Mouse (Mus musculus): ENCODE data around the gene Cfap126. TPM values are rescaled to one million over a fixed set of nuclear protein-coding genes. Genes with fewer than 3 reads are reported as not detected.
A peak's percentile ranks its signal among the peaks of the same experiment; 100 is the strongest.

The Cfap126 gene
- total RNA-seq, 2 experiments from 2014 or later = 0.72 to 0.73 TPM

DNA sequence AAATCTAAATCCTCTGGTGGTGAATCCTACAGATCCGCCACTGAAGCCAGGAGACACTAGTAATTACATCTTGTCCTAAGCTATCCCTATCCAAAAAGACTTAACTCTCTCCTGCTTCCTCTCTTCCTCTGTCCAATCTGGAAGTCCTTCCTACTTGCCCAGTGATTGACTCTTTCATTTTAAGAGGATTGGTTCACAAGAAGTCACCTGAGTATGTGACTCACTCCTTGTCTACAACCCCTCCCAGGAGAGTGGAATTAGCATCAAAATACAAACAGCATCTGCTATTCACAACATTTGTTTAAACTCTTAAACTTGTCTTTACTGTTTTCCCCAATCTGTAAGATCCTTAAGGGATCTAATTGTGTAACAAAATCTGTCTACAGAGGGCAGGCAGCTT is 23.8 kb upstream of the Cfap126 start:
- no peak for DNase-seq
- intact Hi-C loops (cut with DNase I; ENCODE audit: low total_unique reads) = no loop called here

DNA sequence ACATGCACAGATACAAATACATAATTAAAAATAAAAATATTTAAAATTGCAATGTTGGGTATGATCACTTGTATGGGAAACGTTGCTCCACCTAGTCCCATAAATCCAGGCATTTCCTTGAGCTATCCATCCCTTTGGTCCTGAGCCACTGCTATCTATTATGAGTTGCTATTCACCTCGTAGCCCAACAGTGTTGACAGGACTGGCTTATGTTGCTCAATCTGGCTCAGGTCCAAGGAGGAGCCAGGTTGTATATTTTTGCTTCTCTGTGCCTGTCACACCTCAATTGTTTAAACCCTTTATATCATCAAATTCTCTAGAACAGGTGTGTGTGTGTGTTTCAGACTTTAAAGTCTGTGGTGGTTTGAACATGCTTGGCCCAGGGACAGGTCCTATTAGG is 23.0 kb upstream of the Cfap126 start:
- intact Hi-C loops (cut with DNase I; ENCODE audit: low total_unique reads) = no loop called here

DNA sequence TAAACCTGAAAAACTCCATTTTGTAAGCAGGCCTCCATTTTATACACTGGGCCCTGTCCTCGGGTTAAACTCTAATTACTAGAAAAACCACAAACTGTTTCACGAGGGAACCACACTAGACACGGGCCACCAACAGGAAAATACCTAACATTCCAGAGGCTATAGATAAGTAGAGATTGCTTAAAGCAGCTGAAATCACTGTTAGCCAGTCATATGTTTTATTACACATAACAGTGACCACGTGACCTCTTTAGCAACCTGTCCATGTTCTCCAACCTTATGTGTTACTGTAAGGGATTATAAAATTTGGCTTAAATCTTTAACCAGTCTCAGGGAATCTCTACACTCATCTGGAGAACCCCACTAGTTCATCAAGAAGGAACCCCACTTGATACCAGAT is 19.3 kb upstream of the Cfap126 start:
- intact Hi-C loops (cut with DNase I; ENCODE audit: low total_unique reads) = no loop called here
- DNase-seq = no peak

More for the DNA sequence above, 23.0 kb upstream of the Cfap126 start:
- no peak for DNase-seq

DNA sequence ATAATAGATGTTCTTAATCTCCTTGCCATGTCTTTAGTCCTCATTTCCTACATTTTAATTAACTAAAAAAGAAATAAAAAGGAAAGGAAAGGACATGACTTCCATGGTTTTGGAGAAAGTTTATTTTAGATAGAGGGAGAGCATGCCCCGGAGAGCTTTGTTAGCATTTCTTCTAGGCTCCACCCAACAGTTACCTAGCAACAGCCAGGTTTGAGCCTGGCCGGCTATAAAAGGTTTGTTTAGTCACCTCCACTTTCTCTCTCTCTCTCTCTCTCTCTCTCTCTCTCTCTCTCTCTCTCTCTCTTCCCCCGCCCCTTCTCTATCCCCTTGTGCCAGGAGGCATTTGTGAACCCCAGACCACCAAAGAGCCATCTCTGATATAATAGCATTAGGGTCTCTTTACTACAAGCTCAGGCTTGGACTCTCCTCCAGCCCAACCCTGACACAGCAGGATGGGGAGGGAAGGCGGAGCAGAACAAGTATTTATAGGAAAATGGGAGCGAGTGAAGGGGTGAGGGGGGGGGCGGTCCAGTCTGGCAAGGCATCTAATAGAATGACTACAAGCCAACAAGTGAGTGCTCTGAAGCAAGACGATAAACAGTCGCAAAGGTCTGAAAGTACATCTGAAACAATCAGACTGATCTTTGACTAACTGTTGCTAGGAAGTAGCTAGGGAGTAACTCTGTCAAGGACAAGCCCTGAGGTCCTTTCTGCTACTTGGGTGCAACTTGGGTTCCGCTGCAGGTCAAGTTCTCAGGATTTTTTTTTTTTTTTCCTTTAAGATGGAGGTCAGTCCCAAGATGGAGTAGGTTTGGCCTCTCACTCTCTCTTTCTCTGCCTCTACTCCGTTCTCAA is 17.4 kb upstream of the Cfap126 start:
- DNase-seq = no peak
- intact Hi-C loops (cut with DNase I; ENCODE audit: low total_unique reads) = no loop called here

DNA sequence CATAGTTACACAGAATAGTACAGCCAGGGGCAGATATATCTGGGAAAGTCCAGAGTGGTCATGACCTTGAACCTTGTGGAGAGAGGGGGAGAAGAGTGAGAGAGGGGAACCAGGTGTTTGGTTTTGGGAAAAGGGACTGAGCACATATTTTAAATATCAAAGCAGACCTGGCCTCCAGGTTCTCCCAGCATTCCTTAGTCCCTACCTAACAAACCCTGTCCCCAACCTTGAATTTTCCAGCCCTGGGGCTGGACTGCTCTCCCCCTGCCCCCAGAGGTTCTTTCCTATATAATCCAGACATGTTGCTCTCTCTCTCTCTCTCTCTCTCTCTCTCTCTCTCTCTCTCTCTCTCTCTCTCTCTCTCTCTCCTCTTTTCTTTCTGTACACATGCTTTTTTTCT is 16.6 kb upstream of the Cfap126 start:
- intact Hi-C loops (cut with DNase I; ENCODE audit: low total_unique reads) = no loop called here
- DNase-seq = no peak

DNA sequence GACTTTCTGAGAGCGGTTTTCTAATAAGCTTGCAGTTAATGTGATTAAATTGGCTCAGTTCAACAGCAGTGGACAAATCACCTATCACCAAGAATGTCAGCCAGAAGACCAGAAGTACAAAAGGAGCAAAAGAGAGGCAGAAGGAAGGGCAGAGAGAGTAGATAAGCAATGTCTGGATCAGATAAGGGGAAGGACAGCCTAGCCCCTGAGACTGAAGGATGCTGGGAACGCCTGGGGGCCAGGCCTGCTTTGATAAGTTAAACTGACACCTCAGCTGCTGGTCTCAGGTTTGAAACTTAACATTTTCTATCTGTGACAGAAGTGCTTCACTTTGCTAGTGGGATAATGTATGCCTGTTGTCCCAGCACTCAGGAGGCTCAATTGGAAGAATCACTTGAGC is 16.1 kb upstream of the Cfap126 start:
- no peak for DNase-seq
- intact Hi-C loops (cut with DNase I; ENCODE audit: low total_unique reads) = no loop called here

DNA sequence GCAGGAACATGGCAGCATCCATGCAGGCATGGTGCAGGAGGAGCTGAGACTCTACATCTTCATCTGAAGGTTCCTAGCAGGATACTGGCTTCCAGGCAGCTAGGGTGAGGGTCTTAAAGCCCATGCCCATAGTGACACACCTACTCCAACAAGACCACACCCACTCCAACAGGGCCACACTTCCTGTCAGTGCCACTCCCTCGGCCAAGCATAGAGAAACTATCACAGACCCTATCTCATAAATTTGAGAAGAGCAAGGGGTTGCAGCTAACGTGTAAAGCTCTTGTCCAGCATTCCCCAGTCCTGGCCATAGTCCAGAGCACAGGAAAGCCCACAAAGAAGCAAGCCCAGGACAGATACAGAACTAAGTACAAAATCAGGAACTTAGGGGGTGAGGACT is 12.7 kb upstream of the Cfap126 start:
- intact Hi-C loops (cut with DNase I; ENCODE audit: low total_unique reads) = no loop called here
- no peak for DNase-seq

DNA sequence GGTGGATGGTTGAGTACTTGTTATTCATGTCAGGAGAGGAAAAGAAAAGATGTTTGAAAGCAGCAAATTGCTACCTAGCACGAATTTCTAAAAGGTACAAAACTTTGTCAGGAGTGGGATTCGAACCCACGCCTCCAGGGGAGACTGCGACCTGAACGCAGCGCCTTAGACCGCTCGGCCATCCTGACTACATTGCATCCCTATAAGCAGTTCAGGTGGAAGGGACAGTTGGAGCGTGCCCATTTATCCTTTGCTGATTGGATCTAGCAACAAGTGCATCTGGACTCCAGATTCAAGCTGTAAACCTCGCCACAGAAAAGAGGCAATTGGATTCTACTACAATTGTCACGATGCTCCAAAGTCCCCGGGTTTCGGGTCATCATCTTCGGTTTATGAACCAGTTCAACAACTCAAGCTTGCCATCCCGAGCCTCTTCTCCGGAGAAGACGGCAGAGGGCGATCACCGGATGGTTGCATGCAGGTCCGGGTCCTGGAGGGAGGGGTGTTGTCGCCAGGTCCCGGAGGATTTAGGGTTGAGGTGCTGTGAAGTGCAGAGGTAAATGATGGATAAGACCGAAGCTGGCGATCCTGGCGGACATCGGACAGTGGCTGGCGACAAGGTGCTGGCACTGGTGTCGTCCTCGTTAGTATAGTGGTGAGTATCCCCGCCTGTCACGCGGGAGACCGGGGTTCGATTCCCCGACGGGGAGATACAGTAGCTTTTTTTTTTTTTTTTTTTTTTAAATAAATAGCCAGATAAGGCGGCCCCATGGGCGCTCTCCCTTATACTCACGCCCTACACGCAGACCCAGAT is 11.8 kb upstream of the Cfap126 start:
- DNase-seq = peak; percentile 85
- intact Hi-C loops (cut with DNase I; ENCODE audit: low total_unique reads) = no loop called here

DNA sequence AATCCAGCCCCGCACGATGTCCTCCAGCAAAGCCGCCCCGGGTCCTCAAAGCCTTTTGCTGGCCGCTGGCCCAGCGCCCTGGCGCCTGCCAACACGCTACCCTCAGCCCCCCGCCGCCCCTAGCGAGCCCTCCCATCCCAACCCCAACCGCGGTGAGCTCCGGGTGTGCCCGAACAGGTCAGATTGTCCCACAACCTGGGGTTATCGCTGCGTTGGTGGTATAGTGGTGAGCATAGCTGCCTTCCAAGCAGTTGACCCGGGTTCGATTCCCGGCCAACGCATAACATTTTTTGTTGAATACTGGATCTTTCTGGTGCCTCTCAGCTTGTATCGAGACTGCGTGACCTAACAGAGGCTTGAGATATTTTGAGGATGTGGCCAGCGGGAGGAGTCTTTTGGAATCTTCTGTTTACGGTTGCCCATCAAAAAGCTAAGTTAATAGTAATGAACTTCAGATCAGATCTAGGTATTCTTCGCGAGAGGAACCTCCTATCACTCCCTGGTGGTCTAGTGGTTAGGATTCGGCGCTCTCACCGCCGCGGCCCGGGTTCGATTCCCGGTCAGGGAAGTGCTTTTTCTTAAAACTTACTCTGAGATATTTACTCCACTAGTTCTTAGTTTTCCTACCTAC is 11.1 kb upstream of the Cfap126 start:
- intact Hi-C loops (cut with DNase I; ENCODE audit: low total_unique reads) = no loop called here
- DNase-seq = peak; percentile 72

DNA sequence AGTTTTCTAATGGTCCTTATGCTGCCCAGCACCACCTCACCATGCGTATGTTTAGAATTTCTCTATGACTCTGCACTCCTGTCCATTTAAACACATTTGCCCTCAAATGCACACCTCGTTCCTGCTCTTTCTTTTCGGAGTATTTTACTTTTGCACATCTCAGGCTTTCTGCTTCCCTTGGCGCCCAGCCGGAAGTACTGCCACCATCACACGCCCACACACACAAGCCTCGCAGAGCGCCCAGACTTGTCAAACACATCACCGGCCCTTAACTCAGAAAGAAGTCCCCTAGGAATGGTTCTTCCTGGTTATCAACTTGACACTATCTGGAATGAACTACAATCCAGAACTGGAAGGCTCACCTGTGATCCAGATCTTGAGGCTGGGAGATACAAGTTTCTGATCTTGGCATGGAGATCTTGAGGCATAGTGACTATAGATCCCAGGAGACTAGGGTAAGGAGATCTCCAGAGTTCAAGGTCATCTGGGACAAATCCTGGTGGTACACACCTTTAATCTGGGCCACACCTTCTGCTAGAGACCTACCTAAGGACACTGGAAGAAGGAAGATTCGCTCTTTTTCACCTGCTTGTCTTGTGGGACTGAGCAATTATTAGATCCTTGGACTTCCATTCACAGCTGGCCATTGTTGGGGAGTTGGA is 10.4 kb upstream of the Cfap126 start:
- DNase-seq = no peak
- intact Hi-C loops (cut with DNase I; ENCODE audit: low total_unique reads) = no loop called here

DNA sequence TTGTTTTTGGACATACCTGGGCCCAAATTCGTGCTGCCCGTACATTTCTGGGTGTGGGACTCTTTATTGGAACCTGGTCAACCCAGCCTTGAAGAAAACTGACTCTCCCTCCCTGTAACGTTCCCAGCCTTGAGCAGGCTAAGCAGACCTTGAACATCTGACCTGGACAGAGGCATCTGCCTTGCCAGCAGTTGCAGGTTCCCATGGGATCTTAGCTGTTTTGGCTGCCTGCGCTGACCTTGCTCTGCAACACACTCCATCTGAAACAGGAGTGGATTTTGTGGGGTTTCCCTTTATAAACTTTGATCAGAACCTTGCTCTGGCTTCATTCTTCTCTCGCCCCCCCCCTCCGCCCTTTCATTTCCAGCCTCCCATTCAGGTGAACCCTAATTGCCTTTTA is 8.5 kb upstream of the Cfap126 start:
- intact Hi-C loops (cut with DNase I; ENCODE audit: low total_unique reads) = no loop called here
- no peak for DNase-seq

DNA sequence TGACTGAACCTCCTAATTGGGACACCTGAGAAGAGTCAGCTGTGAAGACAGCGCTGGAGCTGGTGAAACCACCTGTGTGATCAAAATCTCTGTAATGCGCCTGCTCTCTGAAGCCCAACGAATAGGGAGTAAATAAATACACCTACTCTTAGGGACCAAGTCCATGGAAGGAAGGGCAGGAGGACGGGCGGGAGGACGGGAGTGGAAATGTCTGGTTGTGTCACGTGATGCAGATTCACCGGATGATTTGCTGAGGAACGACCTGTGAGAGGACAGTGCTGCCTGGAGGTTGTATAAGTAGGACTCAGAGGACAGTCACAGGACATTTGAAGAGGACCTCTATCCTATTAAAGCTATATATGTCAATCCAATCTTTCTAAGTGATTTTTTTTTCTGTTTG is 4.1 kb upstream of the Cfap126 start:
- DNase-seq = no peak
- intact Hi-C loops (cut with DNase I; ENCODE audit: low total_unique reads) = no loop called here

DNA sequence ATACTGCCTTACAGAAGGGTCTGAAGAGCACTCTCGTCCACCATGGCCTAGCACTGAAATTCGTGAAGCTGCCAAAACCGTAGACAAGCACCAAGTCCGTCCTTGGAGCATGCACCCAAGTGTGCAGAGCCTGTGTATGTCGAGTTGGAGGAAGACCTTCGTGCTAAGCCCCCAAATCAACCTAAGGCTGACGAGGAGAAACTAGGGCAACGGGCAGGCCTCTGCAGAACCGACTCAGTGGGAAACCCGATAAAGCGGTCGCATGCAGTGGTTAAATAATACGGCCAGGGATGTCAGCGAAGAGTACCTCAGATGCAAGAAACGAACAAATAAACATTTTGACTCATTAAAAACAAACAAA is 3.1 kb upstream of the Cfap126 start:
- no peak for DNase-seq
- intact Hi-C loops (cut with DNase I; ENCODE audit: low total_unique reads) = no loop called here

DNA sequence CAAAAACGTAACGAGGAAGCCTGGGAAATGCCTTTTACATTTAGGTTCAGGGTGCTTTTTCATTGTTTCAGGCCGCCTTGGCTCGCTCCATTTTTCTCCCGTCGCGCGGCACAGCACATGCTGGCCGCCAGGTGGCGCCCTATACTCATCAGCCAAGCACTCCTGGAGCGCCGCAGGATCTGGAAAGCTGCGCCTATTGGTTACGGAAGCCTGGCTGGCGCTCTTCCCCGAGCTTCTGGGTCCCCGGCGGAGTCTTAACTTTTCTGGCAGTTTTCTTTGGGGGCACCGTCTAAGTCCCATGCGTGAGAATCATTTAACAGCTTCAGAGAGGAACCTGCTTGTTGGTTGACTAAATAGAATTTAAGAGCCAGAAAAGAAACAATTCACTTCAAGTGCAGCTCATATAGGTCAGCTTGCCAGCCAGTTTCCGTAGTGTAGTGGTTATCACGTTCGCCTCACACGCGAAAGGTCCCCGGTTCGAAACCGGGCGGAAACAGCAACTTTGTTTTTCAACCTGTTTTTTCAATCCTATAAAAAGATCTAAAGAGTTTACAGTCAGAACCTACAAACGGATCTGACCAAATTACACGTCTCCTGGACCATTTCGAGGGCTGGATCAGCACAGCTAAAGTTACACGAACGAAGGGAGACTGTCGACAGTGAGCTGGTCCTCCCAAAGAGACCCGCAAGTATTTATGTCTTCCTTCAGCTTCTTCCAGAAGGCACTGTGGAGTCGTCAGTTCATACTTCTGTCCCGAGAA is 2.5 kb upstream of the Cfap126 start:
- intact Hi-C loops (cut with DNase I; ENCODE audit: low total_unique reads) = no loop called here

DNA sequence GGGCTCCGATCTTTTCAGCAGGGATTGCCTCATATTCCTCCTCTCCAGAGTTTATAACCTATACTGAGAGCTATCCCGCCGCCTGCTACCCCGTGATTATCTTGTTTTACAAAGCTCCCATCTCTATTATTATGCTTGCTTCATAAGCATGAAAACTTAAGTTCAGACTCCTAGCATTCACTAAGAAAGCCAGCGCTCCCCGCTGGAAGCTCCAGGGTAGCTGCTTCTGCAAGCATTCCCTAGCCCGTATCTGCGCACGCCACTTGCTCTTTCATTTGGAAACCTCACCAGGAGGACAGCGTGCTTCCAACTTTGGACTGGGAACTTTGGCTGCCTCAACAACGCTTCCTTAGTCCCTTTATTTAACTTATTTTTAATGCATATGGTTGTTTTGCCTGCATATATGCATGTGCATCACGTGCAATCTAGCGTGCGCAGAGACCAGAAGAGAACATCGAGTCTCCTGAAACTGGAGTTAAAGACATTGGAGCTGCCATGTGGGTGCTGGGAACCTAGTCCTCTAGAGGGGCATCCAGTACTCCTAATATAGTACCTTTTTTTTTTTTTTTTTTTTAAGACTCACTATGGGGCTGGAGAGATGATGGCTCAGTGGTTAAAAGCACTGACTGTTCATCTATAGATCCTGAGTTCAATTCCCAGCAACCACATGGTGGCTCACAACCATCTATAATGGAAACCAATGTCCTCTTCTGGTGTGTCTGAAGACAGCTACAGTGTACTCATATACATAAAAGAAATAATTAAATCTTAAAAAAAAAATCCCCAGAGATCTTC is 1.7 kb upstream of the Cfap126 start:
- intact Hi-C loops (cut with DNase I; ENCODE audit: low total_unique reads) = no loop called here
- peak; percentile 38 for DNase-seq

More for the DNA sequence above, 2.5 kb upstream of the Cfap126 start:
- peak; percentile 89 for DNase-seq

DNA sequence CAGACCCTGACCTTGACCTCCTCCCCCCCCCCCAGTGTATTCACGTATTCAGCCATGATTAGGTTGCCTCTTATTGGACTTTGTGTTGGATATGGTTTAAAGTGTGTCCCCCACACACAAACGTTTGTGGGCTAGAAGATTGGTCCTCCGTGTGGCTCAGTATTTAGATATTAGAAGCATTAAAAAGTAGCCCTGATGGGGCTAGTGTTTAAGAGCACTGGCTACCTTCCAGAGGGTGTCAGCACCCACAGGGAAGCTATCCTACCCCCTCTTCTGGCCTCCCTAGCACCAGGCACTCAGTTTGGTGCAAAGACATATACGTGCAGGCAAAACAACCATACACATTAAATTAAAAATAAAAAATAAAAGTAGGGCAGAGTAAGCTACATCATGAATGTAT is 732 bp upstream of the Cfap126 start:
- intact Hi-C loops (cut with DNase I; ENCODE audit: low total_unique reads) = no loop called here
- DNase-seq = no peak

DNA sequence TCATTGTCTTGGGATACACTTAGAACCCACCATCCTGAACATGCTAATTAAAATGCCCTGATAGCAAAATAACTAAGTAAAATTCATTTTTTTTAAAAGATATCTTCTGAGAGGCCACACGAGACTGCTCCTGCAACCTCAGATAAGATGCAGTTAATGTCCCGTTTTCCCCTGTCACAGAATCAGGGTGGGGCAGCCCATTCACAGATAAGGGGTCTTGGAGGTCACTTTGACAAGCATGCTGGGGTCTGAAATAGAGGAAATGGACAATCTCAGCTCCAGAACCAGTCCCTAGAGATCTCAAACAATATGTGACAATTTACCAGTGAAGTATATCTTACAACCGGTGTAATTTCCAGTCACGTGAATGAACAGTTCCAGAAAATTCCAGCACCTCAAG is 2.6 kb downstream of the Cfap126 start:
- no peak for DNase-seq
- intact Hi-C loops (cut with DNase I; ENCODE audit: low total_unique reads) = loop anchor here (5.0 kb wide), 1 partner anchor 141 kb away; no protein-coding TSS in a partner anchor

DNA sequence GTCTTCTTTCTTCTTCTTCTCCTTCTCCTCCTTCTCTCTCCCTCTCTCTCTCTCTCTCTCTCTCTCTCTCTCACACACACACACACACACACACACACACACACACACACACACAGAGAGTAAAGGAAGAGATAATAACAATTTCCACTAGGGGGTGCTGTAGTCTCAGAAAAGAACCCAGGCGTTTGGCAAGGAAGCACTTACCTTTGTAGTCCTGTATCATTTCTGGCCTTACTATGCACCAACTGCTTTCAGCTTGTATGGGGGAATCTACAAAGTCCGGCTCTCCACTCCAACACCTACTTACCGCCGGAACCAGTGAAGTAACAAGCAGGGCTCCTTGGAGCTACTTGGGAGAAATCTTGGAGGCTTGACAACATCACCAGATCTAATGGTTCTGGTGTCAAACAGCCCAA is 4.6 kb downstream of the Cfap126 start:
- intact Hi-C loops (cut with DNase I; ENCODE audit: low total_unique reads) = loop anchor here (2.0 to 5.0 kb wide), 2 partner anchors 101 to 139 kb away; no protein-coding TSS in a partner anchor
- peak; percentile 22 for DNase-seq

All from gastrocnemius, postnatal 14 days (tissue).